Comparison of ENCODE assay signal across 14 mouse cellular contexts in genomic region chr2:166803298-166803697, GRCm38 (mm10).
"Had no signal": no experiment of that assay in that cellular context is flagged by ENCODE, and none has a peak within 500 bp of the region (broad histone marks: within the 10 kb centered on the region; RNA-seq: fewer than 3 reads in every experiment).

No protein-coding gene starts in this region.

- H3K27me3 ChIP-seq: liver, embryonic 12.5 days; neural tube, embryonic 12.5 days; stomach, embryonic 15.5 days had no signal

- H3K27ac ChIP-seq: liver, embryonic 12.5 days; liver, embryonic 14.5 days; midbrain, embryonic 10.5 days; neural tube, embryonic 12.5 days; stomach, embryonic 15.5 days; stomach, postnatal 0 days had no signal

- H3K36me3 ChIP-seq: stomach, embryonic 15.5 days had no signal

- DNase-seq: lung, adult 18-20 months; lung, embryonic 14.5 days; lung, postnatal 10 days; lung, postnatal 4 days; midbrain, embryonic 14.5 days; thymus, adult 2 months; thymus, postnatal 25 days; thymus, postnatal 4 days had no signal

- H3K4me3 ChIP-seq: liver, embryonic 12.5 days; midbrain, embryonic 10.5 days; neural tube, embryonic 12.5 days; stomach, embryonic 15.5 days had no signal
